Comparison of ENCODE assay signal across 10 mouse cellular contexts in the genomic region with DNA sequence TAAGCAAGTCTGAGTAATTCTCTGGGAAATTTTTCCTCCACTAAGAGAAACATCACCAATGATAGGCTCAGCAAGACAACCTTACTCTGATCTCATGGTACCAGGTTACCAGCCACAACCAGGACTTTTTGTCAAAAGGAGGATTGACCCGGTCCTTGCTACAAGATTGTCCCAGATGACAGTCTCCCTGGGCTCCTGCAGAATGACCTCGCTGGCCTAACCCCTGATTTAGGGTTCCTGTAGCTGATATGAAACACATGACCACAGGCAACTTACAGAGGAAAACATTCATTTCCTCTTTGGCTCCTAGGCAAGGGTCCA.
A peak's percentile ranks its signal among the peaks of the same experiment; 100 is the strongest.
DNase-seq lines count a peak whose midpoint lies in the region; ATAC-seq and TF ChIP-seq lines count a peak whose summit lies in the region.
"Had no signal": no experiment of that assay in that cellular context is flagged by ENCODE, and none has a peak within 500 bp of the region (broad histone marks: within the 10 kb centered on the region; RNA-seq: fewer than 3 reads in every experiment).

No protein-coding gene starts in this region.

- no peaks in the 10 kb centered on the region for H3K27me3 ChIP-seq in intestine, postnatal 0 days (replicated peaks; ENCODE audit: control insufficient read depth, insufficient read depth, low read length)
- H3K27me3 ChIP-seq in neural tube, embryonic 15.5 days (replicated peaks): no peaks in the 10 kb centered on the region
- H3K27me3 ChIP-seq: limb, embryonic 13.5 days had no signal

- H3K4me3 ChIP-seq in layer of hippocampus, adult 2 months: no peak overlapping the region
- peak overlapping the region; percentile 13; the same call in 1 of the 2 replicates for H3K4me3 ChIP-seq in intestine, postnatal 0 days (ENCODE audit: low read depth, low read length)
- no peak overlapping the region for H3K4me3 ChIP-seq in neural tube, embryonic 15.5 days (replicated peaks)
- H3K4me3 ChIP-seq: limb, embryonic 13.5 days had no signal

- H3K4me1 ChIP-seq in intestine, postnatal 0 days (replicated peaks; ENCODE audit: control insufficient read depth, insufficient read depth, low read length): no peaks in the 10 kb centered on the region
- peaks cover 26% of the 10 kb centered on the region for H3K4me1 ChIP-seq in neural tube, embryonic 15.5 days

- H3K4me2 ChIP-seq in intestine, postnatal 0 days (replicated peaks; ENCODE audit: low read depth): peak overlapping the region; percentile 56
- no peak overlapping the region for H3K4me2 ChIP-seq in neural tube, embryonic 15.5 days
- H3K4me2 ChIP-seq: limb, embryonic 13.5 days had no signal

- peak; percentile 74 for ATAC-seq in granulocyte monocyte progenitor cell, adult 5-6 weeks (replicated peaks; ENCODE audit: poor library complexity, severe bottlenecking)
- peak; percentile 39 for ATAC-seq in intestine, postnatal 0 days
- ATAC-seq in neural tube, embryonic 15.5 days (ENCODE audit: low FRiP score): no peak

- peak overlapping the region; percentile 24; the same call in 1 of the 2 replicates for H3K27ac ChIP-seq in layer of hippocampus, adult 2 months
- peak overlapping the region; percentile 94 for H3K27ac ChIP-seq in intestine, postnatal 0 days (ENCODE audit: low read depth, low read length)
- H3K27ac ChIP-seq in neural tube, embryonic 15.5 days (replicated peaks): 0 out of 2 replicates have a peak overlapping the region, but pooled peaks have one; percentile 19

- no peak overlapping the region for H3K9ac ChIP-seq in intestine, postnatal 0 days (ENCODE audit: low read depth, low read length)
- no peak overlapping the region for H3K9ac ChIP-seq in neural tube, embryonic 15.5 days (replicated peaks)
- H3K9ac ChIP-seq: limb, embryonic 13.5 days had no signal

- no peak for TF ChIP-seq CTCF in layer of hippocampus, adult 2 months (conservative IDR thresholded peaks at IDR 0.05)
- TF ChIP-seq CTCF in intestine, postnatal 0 days (IDR thresholded peaks at IDR 0.05; ENCODE audit: low read depth): no peak

- 37% methylated on average over 2 of the region's 2 CpGs for WGBS in intestine, postnatal 0 days
- WGBS in neural tube, embryonic 15.5 days: 85% methylated on average over 2 of the region's 2 CpGs

- no peak for DNase-seq in layer of hippocampus, adult 2 months (ENCODE audit: low spot score in 2 of 2)
- no peak for DNase-seq in layer of hippocampus, adult 9-10 months (ENCODE audit: low spot score)
- no peak for DNase-seq in right cerebral cortex, postnatal 4 days
- no peak for DNase-seq in gastrocnemius, adult 8-10 months (ENCODE audit: low spot score in 2 of 2)
- DNase-seq: cerebellum, adult 8-10 months; retina, postnatal 1 day had no signal

- H3K36me3 ChIP-seq in intestine, postnatal 0 days (ENCODE audit: control insufficient read depth, insufficient read depth): peaks cover 10% of the 10 kb centered on the region; the same call in 1 of the 2 replicates
- H3K36me3 ChIP-seq in neural tube, embryonic 15.5 days: peaks cover 8% of the 10 kb centered on the region

- H3K9me3 ChIP-seq in intestine, postnatal 0 days (ENCODE audit: control insufficient read depth): no peaks in the 10 kb centered on the region
- H3K9me3 ChIP-seq in neural tube, embryonic 15.5 days (replicated peaks): no peaks in the 10 kb centered on the region
- H3K9me3 ChIP-seq: limb, embryonic 13.5 days had no signal

Comparison
In these comparisons a context has a peak if more than half of its experiments do, and no peak if none do; other contexts are left out.
1. H3K27ac ChIP-seq: peak in every context shown above with its lines; median percentile 94 in intestine, postnatal 0 days; 24 in layer of hippocampus, adult 2 months; 19 in neural tube, embryonic 15.5 days.